Mouse (Mus musculus) G1E-ER4 (cell line): Measurements from ENCODE around the gene Sat1. TPM values are rescaled to one million over a fixed set of nuclear protein-coding genes. Genes with fewer than 3 reads are reported as not detected.

Experiments used
- GATA1 ChIP-seq: IDR thresholded peaks from one replicate; pipeline ENCODE4 v1.8.0; 2012; ENCODE audit warnings: low read length, inconsistent platforms
- polyA plus RNA-seq: library from polyadenylated mRNA; stranded (reverse); fragments of >175 nt; gene quantifications from 2 replicates; pipeline ENCODE4 v1.2.3, GENCODE M21; 2012

Gene Sat1
- 1.7 and 11.1 TPM in 2 replicates for polyA plus RNA-seq

GRCm38 (mm10) chrX:155216271-155216670 lies at the start of gene Sat1:
TSS of gene Sat1 (minus strand) at chrX:155216449.
- no peak for TF ChIP-seq GATA1

GRCm38 (mm10) chrX:155262915-155263252 lies 46.6 kb upstream of the Sat1 start:
- TF ChIP-seq GATA1 = no peak

GRCm38 (mm10) chrX:155262235-155262914 lies 46.1 kb upstream of the Sat1 start, which contains the start of gene Acot9:
TSS of gene Acot9 (plus strand) at chrX:155262443.
- no peak for TF ChIP-seq GATA1

- no peak for TF ChIP-seq GATA1
These were observed 40.6 kb upstream of the Sat1 start for GRCm38 (mm10) chrX:155256856-155257255.

GRCm38 (mm10) chrX:155218277-155218676 lies 2.0 kb upstream of the Sat1 start:
- no peak for TF ChIP-seq GATA1

GRCm38 (mm10) chrX:155215501-155216248 lies 574 bp downstream of the Sat1 start:
- TF ChIP-seq GATA1 = no peak

- TF ChIP-seq GATA1 = no peak
These were observed 1.7 kb downstream of the Sat1 start for GRCm38 (mm10) chrX:155214291-155215136.

GRCm38 (mm10) chrX:155208671-155209070 lies 7.6 kb downstream of the Sat1 start:
- TF ChIP-seq GATA1 = no peak

- no peak for TF ChIP-seq GATA1
These were observed 13.6 kb downstream of the Sat1 start for GRCm38 (mm10) chrX:155202406-155203305.

- no peak for TF ChIP-seq GATA1
These were observed 14.4 kb downstream of the Sat1 start for GRCm38 (mm10) chrX:155201799-155202198.

- no peak for TF ChIP-seq GATA1
These were observed 21.3 kb downstream of the Sat1 start for GRCm38 (mm10) chrX:155194979-155195378.

GRCm38 (mm10) chrX:155193732-155194443 lies 22.4 kb downstream of the Sat1 start:
- TF ChIP-seq GATA1 = no peak

- no peak for TF ChIP-seq GATA1
These were observed 24.3 kb downstream of the Sat1 start for GRCm38 (mm10) chrX:155191941-155192340.

GRCm38 (mm10) chrX:155177640-155178039 lies 38.6 kb downstream of the Sat1 start:
- TF ChIP-seq GATA1 = no peak
